Mouse (Mus musculus) CH12.LX (cell line): ENCODE measurements around the gene Sorbs2.

ENCODE experiments used
- CHD2 ChIP-seq: IDR thresholded peaks from 2 replicates; pipeline ENCODE4 v1.6.1; 2011; ENCODE audit warnings: low read length, improper control_type of control experiment
- POLR2A ChIP-seq: IDR thresholded peaks from 2 replicates; pipeline ENCODE4 v1.6.1; 2011; ENCODE audit warnings: low read depth, mild to moderate bottlenecking, improper control_type of control experiment, low read length
- SIN3A ChIP-seq: IDR thresholded peaks from 2 replicates; pipeline ENCODE4 v1.6.1; 2012; ENCODE audit warnings: low read length, improper control_type of control experiment, inconsistent platforms
- UBTF ChIP-seq: IDR thresholded peaks from 2 replicates; pipeline ENCODE4 v1.6.1; 2012; ENCODE audit warnings: low read depth, mild to moderate bottlenecking, inconsistent platforms, low read length, improper control_type of control experiment, moderate library complexity

DNA sequence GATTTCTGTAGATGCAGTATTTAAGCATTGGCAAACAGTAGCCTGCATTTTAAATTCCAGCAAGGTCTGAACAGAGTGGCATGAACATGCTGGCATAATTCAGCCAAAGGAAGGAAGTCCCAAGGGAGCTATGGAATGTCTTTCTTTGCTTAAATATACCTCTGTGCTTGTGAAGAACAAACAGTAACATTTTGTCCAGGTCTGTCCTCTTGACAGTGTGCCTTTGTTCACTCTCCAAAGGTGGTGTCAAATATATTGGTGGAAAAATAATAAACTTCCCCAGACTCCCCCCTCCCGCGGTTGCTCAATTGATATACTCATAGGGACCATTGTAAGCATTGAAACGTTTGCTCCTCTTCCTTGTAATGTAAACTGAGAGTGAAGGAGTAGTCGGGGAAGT is 154.0 kb downstream of the Sorbs2 start:
- TF ChIP-seq UBTF, result no peak
- no peak for TF ChIP-seq POLR2A
- TF ChIP-seq CHD2, result no peak
- no peak for TF ChIP-seq SIN3A
